Mouse (Mus musculus) lung, postnatal 25 days (tissue): ENCODE results near the gene Lgr6.

Experiments used
- DNase-seq: peaks from one replicate; pipeline ENCODE4 v3.0.0; 2022; ENCODE audit warnings: low spot score

Gene Lgr6

DNA sequence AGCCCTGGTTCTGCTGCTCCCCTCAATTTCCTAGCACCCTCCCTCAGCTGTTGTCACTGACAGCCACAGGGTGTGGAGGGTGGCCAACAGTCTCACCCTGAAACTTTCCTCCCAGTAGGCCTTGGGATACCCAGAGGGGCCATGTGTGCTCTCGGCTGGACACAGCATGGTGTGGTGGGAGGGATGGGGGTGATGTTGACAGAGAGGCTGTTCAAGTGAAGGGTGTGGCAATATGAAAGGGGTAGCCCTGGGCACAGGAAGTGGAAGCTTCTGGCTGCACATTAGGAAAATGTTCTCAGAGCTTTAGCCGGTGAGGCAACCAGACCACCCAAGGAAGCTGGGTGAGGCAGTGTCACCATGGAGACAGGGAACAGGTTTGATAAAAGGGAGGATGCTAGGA lies 26.1 kb downstream of the Lgr6 start:
- DNase-seq: no peak

DNA sequence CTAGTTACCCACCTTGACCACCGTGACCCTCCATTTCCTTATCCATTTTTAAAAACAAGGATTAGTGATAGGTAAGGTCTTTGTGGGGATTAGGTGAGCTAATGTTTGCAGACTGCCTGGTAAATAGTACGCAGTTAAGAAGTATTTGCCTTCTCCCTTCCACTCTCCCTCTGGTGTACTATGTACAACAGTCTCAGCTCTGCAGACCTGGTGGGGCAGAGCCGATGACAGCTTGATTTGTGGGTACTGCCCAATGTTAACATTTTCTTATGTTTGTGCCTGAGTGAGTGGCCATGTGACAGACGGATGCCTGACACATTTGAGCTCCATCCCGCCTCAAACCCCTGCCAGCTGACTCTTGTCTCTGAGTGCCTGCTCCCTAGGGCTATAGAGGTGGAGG lies 28.6 kb downstream of the Lgr6 start:
- DNase-seq: no peak

DNA sequence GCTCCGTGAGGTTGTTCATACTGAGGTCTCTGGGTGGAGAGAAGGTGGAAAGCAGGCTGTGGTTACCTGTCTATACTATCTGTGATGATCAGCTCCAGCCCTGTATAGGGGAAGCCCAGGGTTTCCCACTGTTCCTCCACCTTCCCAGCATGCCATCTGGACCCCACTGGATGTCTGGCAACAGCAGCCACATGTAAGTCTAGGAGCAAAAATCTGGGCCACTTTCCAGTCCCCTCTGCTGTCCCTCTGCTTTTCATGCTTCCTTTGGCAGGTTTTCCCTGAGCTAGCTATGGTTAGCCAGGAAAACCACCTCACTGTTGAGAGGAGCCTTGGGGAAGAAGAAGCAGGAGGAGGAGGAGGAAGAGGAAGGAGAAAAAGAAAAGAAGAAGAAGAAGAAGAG lies 29.8 kb downstream of the Lgr6 start:
- no peak for DNase-seq

DNA sequence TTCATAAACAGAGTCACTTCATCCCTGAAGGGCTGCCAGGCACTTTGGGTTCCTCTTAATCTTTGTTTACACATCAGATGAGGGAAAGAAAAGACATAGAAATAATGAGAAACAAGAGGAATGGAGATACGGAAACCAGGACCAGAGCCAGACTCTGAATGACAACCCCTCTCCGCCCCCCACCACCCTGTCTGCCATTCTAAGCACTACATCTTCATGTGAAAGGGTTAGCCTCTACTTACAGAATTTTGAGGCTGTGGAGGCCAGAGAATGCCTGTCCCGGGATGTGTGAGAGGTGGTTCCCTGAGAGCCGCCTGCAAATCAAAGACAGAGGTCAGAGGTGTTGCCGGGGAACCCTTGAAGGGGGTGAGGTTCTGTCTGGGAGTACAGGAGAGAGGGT lies 32.4 kb downstream of the Lgr6 start:
- no peak for DNase-seq

DNA sequence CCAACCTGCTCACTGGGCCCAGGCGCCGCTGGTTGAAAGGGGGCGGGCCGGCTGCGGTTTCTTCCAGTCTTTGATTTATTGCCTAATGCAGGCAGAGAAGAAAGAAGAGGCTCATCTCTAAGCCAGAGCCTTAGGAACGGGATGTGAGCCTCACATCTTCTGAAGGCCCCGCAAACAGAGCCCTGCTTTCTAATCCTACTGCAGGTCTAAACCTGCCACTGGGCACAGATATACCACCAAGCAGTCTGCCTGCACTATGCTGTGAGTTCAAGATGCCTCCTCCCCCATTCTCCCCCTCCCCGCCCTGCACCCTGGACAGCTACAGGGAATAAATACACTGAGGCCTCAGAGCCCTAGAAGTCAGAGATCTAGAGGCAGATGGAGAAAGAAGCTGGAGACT lies 35.2 kb downstream of the Lgr6 start:
- DNase-seq: no peak

DNA sequence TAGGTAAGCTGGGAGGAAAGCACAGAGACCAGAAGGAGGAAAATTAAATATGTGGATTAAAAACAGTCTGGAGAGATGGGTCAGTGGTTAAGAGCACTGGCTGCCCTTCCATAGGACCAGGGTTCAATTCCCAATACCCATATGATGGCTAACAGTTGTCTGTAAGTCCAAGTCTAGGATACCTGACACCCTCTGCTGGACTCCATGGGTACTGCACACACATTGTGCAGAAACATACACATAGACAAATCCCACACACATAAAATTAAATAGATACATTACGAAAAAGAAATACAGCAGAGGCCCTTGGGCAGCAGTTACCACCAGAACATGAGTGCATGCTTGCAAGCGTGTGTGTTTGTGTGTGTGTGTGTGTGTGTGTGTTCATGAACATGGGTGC lies 40.6 kb downstream of the Lgr6 start:
- no peak for DNase-seq

DNA sequence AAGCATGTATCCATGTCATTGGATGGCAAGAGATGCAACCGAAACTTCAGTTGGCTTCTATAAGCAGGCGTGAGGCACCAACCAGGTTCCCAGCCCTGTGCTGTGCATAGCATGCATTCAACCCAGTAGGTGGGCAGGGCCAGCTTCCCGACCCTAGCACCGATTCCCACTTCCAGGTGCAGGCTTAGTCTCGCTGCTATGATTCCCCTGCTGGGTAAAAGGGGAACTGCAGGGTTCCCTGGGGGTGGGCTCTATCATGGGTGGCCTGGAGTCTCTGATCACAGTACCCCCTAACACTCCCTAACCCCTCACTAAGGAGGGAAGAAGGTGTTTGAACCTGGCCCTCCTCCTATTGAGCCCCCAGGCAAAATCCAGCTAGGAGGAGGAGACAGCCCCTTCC lies 42.1 kb downstream of the Lgr6 start:
- no peak for DNase-seq

DNA sequence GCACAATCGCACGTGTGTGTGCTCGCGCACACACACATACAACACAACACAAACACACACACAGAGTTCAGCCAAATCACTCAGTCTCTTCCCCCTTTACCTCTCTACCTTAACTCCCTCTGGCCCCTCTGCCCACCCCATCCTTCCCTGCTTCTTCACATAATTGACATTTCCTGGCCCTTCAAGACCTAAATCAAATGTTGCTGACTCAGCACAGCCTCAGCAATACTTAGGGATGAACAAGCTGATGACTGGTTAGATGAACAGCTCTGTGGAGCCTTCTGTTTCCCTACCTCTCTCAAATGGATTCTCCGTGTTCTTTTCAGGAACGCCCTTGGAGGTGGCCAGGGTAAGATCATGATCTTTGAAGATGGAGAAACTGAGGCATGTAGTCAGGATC lies 43.8 kb downstream of the Lgr6 start:
- DNase-seq: no peak

DNA sequence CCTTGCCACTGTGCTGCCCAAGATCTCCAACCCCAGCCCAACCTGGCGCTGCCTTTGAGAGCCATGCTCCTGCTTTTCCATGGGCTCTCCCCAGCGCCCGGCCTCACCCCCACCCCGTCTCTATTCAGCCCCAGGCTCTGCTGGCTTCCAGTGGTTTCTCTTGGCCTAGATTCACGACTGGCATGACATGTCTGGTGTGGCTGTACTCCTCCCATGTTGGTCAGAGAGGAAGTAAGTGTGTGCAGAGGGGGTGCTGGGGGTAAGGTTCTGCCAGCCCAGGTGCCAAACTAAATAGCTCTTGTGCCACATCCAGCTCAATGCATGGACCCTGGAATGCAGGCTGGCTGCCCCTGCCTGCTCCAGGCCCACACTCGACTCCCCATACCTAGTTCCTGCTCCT lies 44.9 kb downstream of the Lgr6 start:
- DNase-seq: no peak

DNA sequence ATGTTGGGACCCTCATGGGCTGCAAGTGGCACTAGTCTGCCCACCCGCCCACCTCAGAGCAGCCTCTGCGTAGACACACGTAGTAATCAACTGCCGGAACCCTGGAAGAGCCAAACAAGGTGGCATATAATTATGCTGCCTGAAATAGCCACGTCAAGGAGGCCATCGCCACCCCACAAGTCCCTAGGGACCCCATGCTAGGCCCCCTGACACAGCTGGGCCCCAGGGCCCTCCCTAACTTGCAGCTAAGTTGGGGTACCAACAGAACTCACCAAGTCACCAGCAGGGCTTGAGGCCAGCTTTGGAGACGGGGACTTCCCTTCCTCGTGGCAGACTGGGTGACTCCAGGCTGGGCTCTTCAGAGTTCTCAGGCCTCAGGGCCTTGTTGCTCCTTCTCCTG lies 48.2 kb downstream of the Lgr6 start:
- no peak for DNase-seq

DNA sequence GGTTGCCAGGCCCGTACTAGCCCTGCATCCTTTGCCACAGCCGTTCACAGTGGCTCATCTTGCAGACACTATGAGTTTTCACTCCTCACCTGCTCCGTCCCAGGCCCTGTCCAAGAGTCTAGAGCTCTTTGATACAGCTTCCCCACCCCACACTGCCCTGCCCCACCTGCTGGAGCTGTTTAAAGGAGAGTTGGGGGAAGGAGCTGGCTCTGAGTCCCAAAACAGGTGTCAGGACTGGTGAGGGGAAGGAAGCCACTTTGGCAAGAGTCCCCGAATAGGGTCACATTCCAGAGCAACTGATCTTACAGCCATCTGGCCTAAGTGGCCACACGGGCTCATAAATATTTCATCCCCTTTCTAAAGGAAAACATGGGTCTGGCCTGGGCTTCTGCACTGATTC lies 51.0 kb downstream of the Lgr6 start:
- DNase-seq: no peak

DNA sequence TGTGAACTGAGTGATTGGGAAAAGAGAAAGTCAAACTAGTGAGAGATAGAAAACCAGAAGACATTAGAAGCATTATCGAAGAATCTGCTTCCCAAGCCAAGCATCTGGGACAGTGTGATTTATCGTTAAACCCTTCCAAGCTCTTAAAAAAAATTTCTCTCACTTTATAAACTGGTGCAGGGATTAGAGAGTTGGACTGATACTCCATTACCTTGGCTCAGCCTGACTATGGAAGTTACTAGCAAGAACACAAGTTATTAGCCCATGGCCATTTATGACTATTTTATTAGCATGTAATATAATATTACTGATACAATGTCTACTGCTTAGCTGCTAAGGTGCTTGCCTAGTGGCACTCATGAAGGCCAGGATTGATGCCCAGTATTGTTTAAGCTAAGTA lies 60.6 kb downstream of the Lgr6 start:
- DNase-seq: no peak

DNA sequence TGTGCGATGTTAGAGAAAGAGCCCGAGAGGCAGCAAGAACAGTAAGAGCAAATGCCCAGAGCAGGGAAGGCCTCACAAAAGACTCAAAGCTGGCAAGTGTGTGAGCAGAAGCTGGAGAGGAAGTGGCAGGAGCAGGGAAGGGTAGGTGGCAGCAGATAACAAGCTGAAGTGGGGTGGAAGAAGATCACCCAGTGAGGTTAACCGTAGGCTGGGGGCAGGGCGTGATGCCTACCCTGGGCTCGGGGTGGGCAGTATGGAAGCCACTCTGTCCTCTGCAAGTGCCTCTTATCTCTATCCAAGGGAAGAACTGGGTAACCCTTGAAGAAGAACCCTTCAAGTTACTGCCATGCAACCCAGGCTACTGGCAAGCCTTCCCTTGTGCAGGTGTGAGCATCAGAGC lies 68.8 kb downstream of the Lgr6 start:
- no peak for DNase-seq

DNA sequence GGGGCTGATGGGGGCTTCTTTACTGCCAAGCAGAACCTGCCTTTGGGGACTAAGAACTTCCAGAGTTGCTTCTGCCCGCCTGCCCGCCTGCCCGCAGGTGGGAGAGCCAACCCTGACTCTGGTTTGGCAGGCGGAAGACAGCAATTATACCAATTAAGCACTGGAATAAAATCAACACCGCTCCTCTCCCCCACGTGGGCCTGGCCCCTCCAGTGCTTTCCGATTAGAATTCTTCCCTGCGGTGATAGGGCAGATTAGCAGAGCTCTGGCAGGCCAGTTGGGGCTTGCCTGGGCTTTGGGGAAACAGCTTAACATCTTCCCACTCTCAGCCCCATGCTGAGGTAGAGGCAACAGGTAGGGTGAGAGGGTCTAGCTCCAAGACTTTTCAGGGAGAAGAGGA lies 72.4 kb downstream of the Lgr6 start:
- no peak for DNase-seq

DNA sequence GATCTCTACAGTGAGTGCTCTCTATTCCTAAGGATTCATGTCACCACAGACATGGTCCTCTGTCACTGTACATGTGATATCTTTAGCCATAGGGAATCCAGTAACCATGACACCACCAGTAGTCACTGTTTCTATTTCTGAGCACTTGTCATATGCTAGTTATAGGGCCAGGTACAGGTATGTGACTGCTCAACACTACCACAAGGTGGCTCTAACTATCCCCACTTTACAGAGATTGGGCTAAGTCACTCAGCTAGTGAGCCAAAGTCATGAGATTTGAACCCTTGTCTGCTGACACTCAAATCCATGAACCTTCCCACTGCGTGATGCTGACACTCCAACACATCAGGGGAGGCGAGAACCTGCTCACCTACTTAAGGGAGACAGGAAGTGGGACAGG lies 75.0 kb downstream of the Lgr6 start:
- no peak for DNase-seq

DNA sequence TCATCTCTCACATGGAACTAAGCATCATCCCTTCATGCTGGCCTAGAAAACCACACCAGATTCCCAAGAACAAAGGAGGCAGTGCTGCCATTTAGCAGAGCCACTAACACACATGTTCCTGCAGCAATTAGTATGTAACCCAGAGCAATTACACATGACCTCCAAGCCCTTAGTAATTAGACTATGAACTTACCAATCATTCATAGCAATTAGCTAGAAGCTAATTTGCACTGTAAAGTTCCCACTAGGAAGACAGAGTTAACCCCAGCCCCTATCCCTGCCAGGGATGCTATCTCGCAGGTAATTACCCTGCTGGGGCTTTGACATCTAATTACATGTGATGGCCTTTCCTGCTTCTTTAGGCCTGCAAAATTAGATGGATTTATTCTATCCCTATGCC lies 78.8 kb downstream of the Lgr6 start:
- no peak for DNase-seq

DNA sequence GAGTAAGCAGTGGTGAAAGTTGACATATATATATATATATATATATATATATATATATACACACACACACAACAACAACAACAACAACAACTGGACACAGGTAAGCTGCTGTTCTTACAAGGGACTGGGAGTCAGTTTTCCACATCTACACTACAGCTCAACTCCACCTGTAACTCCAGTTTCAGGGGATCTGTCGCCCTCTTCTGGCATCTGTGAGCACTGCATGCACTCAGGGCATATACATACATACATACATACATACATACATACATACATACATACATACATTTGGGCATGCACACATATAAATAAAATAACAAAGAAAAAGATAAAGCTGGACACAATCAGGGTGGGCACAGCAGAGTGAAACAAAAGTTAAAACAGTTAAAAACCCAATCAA lies 81.5 kb downstream of the Lgr6 start:
- no peak for DNase-seq

DNA sequence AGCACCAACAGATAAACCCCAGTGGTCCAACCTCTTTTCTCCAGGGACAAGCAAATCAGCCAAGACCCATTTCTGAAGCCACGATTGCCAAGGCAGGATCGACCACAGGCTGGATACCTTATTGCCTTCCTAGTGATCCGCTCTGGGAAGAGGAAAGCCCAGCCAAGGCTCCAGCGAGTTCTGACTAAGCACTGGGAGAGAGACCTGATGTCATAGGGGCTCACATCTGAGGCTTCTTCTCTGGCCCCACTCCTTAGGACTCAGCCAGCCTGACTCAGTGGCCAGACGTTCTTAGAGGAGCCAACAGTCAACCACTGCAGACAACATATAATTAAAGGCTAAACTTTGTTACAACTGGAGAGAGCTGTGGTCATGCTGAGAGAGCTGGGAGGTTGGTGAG lies 83.1 kb downstream of the Lgr6 start:
- DNase-seq: no peak

DNA sequence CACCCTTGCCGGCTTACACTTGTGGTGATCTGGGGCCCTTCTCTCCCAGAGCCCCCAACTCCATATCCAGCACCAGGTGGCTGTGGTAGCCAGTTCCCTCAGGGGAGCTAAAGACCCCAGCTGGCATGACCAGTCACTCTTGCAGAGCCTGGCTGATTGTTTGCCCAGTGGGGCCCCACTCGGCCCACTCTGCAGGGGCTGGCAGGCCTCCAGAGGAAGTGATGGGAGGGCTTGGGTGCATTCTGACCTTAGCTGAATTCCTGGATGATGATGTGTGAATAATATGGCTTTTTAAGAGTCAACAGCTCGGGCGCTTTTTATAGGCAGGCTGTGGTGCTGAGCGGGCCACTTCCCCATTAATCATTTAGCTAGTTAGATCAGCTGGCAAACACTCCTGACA lies 84.1 kb downstream of the Lgr6 start:
- DNase-seq: no peak

DNA sequence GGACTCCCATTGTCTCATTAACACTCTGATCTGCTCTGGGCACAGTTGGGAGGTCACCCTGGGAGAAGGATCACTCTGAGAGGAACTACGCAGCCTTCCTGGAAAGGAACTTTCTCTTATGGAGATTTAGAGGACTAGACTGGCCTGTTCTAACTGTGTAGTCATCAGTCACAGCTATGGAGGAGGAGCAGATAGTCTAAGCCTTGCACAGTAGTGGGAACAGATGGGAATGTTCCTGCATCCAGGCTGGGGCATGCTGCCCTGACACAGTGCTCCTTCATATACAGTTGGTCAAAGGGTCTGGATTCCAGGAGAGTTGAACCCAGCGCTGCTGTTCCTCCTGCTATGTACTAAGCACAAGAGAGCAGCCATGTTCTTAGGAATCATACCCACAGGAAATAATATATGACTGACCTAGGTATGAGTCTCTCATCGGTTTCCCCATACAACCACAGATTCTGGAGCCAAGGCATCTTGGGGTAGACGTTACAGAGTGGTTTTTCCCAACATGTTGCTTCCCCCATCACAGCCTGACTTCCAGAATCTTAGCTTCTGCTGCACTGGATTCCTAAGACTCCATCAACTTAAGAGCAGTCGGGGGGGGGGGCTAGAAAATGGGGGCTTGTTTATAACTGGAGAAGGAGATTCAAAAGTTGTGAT lies 84.7 kb downstream of the Lgr6 start:
- DNase-seq: no peak

DNA sequence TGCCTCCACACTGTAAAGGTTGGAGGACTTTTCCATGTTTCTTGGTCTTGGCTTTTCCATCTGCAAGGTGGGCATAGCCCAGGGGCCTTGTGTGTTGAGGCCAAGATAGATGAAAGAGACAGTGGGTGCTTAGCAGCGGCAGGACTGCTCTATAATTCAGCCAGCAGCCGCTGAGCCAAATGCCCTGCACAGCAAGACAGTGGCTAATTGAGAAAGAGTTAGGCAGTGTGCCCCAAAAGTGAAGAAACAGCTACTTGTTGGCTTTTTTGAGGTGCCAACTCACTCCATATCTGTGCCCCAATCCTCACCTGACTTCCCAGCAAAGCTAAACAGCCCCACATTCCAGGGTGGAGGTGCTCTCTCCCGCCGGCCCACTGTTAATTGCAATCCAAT lies 85.3 kb downstream of the Lgr6 start:
- no peak for DNase-seq

DNA sequence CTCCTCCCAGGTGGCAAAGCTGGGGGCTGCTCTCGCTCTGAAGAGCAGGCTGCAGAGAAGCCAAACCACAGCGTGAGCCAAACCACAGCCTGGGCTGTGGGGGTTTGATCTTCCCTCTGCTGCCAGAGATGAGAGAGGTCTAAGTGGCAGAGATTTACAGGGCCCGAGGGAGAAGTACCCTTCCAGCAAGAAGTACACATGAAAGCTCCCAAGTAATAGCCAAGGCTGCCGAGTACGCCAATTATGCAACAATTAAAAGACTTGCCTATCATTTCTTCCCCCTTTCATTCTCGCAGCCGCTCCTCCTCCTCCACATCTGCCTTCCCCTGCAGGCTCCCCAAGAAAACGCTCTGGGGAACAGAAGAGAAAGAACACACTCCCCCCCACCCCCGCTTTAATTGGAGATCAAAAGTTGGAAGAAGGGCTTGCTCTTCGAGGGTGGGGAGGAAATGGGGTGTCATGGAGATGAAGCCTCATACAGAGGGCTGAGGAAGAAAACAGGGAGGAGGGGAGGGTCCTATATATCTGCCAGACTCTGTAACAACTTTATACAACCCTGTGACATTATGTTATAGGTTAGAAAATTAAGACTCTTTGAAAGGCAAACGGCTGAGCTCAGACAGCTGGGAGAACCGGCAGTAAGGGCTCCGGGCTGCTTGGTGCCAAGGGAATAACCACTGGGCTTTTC lies 85.8 kb downstream of the Lgr6 start:
- no peak for DNase-seq

DNA sequence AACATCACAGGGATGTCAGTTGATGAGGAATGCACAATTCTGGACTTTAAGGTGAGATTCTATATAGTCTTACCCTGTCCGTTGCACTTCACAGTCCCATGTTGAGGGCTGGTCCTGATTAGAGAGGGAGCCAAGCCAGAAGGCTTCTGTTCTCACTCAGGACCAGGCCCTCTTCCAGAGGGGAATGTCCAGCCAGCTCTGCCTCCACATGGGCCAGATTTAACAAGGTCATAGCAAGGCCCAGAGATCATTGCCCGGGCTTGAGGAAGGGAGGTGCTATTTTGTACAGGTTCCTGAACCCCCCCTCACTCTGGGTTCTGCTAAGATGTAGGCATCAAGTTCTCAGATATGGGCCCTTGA lies 87.4 kb downstream of the Lgr6 start:
- no peak for DNase-seq

DNA sequence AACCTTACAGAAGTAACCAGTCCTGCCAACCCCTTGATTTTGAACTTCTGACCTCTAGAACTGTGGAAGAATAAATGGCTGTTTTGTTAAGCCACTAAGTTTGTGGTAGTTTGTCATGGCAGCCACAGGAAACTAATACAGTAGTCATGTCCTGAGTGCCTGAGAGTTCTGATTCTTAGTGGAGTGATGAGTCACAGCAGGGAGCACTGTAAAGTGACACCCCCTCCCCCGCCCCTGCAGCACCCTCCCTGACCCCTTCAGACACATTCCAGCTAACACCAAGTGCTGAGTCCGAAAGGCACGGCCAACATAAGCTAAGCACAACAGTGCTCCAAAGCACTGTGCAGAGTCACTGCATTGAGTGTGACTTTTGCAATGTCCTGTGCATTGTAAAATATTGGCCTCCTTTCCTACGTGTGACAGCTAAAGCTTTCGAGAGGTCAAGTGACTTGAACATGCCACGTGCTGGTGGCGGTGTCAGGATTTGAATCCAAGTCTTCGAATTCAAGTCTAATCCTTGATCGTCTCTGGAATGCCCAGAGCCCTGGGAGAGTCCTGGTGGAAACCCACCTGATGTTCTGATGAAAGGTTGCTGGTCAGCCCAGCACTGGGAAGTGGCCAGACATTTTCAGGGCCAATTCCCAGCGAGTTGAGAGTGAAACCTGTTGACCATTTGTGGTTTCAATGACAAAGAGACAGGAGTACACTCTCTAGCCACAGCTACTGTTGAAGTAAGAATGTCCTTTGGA lies 88.0 kb downstream of the Lgr6 start:
- no peak for DNase-seq
